In the genomic region with DNA sequence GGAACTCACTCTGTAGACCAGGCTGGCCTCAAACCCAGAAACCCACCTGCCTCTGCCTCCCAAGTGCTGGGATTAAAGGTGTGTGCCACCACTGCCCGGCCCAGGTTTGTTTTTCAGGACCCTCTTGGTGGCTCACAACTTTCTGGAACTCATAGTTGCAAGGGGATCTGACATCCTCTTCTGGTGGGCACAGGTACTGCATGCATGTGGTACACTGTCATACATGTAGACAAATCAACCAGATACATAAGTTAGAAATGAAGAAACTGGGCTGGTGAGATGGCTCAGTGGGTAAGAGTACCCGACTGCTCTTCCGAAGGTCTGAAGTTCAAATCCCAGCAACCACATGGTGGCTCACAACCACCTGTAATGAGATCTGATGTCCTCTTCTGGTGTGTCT, we compare ENCODE assay signal across 28 mouse cellular contexts. TPM values are rescaled to one million over a fixed set of nuclear protein-coding genes. Genes with fewer than 3 reads are reported as not detected.
DNase-seq lines count a peak whose midpoint lies in the region; ATAC-seq and TF ChIP-seq lines count a peak whose summit lies in the region.
"Not testable (repeated sequence)": the region's sequence is repeated elsewhere in the genome, so short reads cannot be mapped to it uniquely, and the experiment has no call there.
"Had no signal": no experiment of that assay in that cellular context is flagged by ENCODE, and none has a peak within 500 bp of the region (broad histone marks: within the 10 kb centered on the region; RNA-seq: fewer than 3 reads in every experiment).

No protein-coding gene starts in this region.

- H3K4me2 ChIP-seq in intestine, postnatal 0 days (replicated peaks; ENCODE audit: low read depth); liver, postnatal 0 days (ENCODE audit: low read depth, low read length): not testable (repeated sequence)

- not testable (repeated sequence) for ATAC-seq in intestine, postnatal 0 days; liver, postnatal 0 days

- not testable (repeated sequence) for H3K9me3 ChIP-seq in intestine, postnatal 0 days (ENCODE audit: control insufficient read depth); liver, postnatal 0 days (ENCODE audit: low read length)

- H3K4me3 ChIP-seq in cortical plate, adult 2 months (ENCODE audit: insufficient read depth, low read length); gastrocnemius, adult 2 months; intestine, postnatal 0 days (ENCODE audit: low read depth, low read length); liver, postnatal 0 days (ENCODE audit: low read depth, low read length): not testable (repeated sequence)

- H3K9ac ChIP-seq in intestine, postnatal 0 days (ENCODE audit: low read depth, low read length); liver, postnatal 0 days (replicated peaks): not testable (repeated sequence)

- not testable (repeated sequence) for H3K4me1 ChIP-seq in cortical plate, adult 2 months (ENCODE audit: control insufficient read depth, insufficient read depth, low read length); intestine, postnatal 0 days (replicated peaks; ENCODE audit: control insufficient read depth, insufficient read depth, low read length); liver, postnatal 0 days (ENCODE audit: insufficient read depth)

- not testable (repeated sequence) for H3K27me3 ChIP-seq in intestine, postnatal 0 days (replicated peaks; ENCODE audit: control insufficient read depth, insufficient read depth, low read length); liver, postnatal 0 days (ENCODE audit: insufficient read depth, low read length)

- not testable (repeated sequence) for TF ChIP-seq POLR2A in cortical plate, adult 2 months (IDR thresholded peaks at IDR 0.05; ENCODE audit: extremely low read depth, insufficient read depth, low read length)

- DNase-seq in B cell, adult 2 months = peak; percentile 20 to 24
- DNase-seq in NIH3T3 (ENCODE audit: low read depth) = peak; percentile 35
- DNase-seq in gastrocnemius, adult 2 months; liver, postnatal 0 days: not testable (repeated sequence)
- peak; percentile 42 for DNase-seq in naive thymus-derived CD4-positive, alpha-beta T cell, adult 2 months (ENCODE audit: low read depth)
- DNase-seq in thymus, postnatal 14 days = peak; percentile 56

- H3K36me3 ChIP-seq in intestine, postnatal 0 days (ENCODE audit: control insufficient read depth, insufficient read depth); liver, postnatal 0 days (replicated peaks; ENCODE audit: insufficient read depth, low read length): not testable (repeated sequence)

- intact Hi-C loops in gastrocnemius, adult 2 months (cut with DNase I) = not testable (repeated sequence)

- TF ChIP-seq CTCF in cortical plate, adult 2 months (IDR thresholded peaks at IDR 0.05; ENCODE audit: extremely low read depth, insufficient read depth, low read length) = 0 out of 2 replicates have a peak, but pooled peaks have one; percentile 5
- TF ChIP-seq CTCF in gastrocnemius, adult 2 months (IDR thresholded peaks at IDR 0.05) = peak; percentile 21; the same call in 1 of the 2 replicates
- peak; percentile 64 for TF ChIP-seq CTCF in intestine, postnatal 0 days (IDR thresholded peaks at IDR 0.05; ENCODE audit: low read depth)
- TF ChIP-seq CTCF in liver, postnatal 0 days (IDR thresholded peaks at IDR 0.05; ENCODE audit: low read depth) = peak; percentile 61

- H3K27ac ChIP-seq in cortical plate, adult 2 months (ENCODE audit: insufficient read depth, low read length); gastrocnemius, adult 2 months; intestine, postnatal 0 days (ENCODE audit: low read depth, low read length); liver, postnatal 0 days (ENCODE audit: low read depth): not testable (repeated sequence)

- 74% methylated on average over 3 of the region's 3 CpGs for WGBS in intestine, postnatal 0 days
- 66% methylated on average over 3 of the region's 3 CpGs for WGBS in liver, postnatal 0 days (ENCODE audit: insufficient replicate concordance)

- not testable (repeated sequence) for TF ChIP-seq EP300 in liver, postnatal 0 days (IDR thresholded peaks at IDR 0.05; ENCODE audit: low read depth)

RNA-seq across cellular contexts. Expression of gene Ramp3, which starts 5.3 kb away (rescaled TPM):
- polyA plus RNA-seq in cortical plate, adult 2 months (2012; rRNA removed) = 36.6 and 40.6 TPM in 2 replicates
- total RNA-seq in gastrocnemius, adult 2 months (2021) = 1 to 10 TPM in 1 of 2 experiments, under 1 TPM in 1; 0.46 to 1.2 TPM
- 2.8 and 2.9 TPM in 2 replicates for polyA plus RNA-seq in intestine, postnatal 0 days (2015; fragmentation: Nextera tagmentation; extraction: Ambion mirVana)
- polyA plus RNA-seq in liver, postnatal 0 days (2015; fragmentation: Nextera tagmentation; extraction: Ambion mirVana) = 0.20 and 0.28 TPM in 2 replicates
- total RNA-seq: hematopoietic stem cell, adult 5-6 weeks; neutrophil, adult 5-6 weeks had no signal
- polyA plus RNA-seq: liver, embryonic 13.5 days had no signal

RNA-seq across cellular contexts. Expression of gene Wap, which starts 14.5 kb away (rescaled TPM):
- polyA plus RNA-seq in cortical plate, adult 2 months (2012; rRNA removed) = not detected in 2 replicates
- not detected for total RNA-seq in gastrocnemius, adult 2 months (2021)
- polyA plus RNA-seq in intestine, postnatal 0 days (2015; fragmentation: Nextera tagmentation; extraction: Ambion mirVana) = 1.3 and 4.3 TPM in 2 replicates
- not detected in 2 replicates for polyA plus RNA-seq in liver, postnatal 0 days (2015; fragmentation: Nextera tagmentation; extraction: Ambion mirVana)
- total RNA-seq: adrenal gland, postnatal 14 days; ES-E14; gastrocnemius, adult 18-20 months; gastrocnemius, postnatal 4 days; hematopoietic stem cell, adult 5-6 weeks; left cerebral cortex, postnatal 25 days; neutrophil, adult 5-6 weeks had no signal
- polyA plus RNA-seq: C2C12; embryonic facial prominence, embryonic 12.5 days; forebrain, embryonic 12.5 days; heart, embryonic 10.5 days; heart, embryonic 16.5 days; hindbrain, embryonic 15.5 days; intestine, embryonic 16.5 days; kidney, embryonic 14.5 days; limb, embryonic 14.5 days; liver, embryonic 13.5 days; lung, embryonic 16.5 days; midbrain, embryonic 11.5 days; stomach, embryonic 16.5 days had no signal

RNA-seq across cellular contexts. Expression of gene Tbrg4, which starts 27.1 kb away (rescaled TPM):
- polyA plus RNA-seq in cortical plate, adult 2 months (2012; rRNA removed) = 57.5 and 60.2 TPM in 2 replicates
- total RNA-seq in gastrocnemius, adult 2 months (2021) = 10 to 100 TPM; 57.3 to 79.3 TPM
- polyA plus RNA-seq in intestine, postnatal 0 days (2015; fragmentation: Nextera tagmentation; extraction: Ambion mirVana) = 30.8 and 32.6 TPM in 2 replicates
- polyA plus RNA-seq in liver, postnatal 0 days (2015; fragmentation: Nextera tagmentation; extraction: Ambion mirVana) = 19.6 and 23.5 TPM in 2 replicates

RNA-seq across cellular contexts. Expression of gene Nacad, which starts 47.1 kb away (rescaled TPM):
- polyA plus RNA-seq in cortical plate, adult 2 months (2012; rRNA removed) = 52.3 and 54.1 TPM in 2 replicates
- under 1 TPM; 0.28 to 0.38 TPM for total RNA-seq in gastrocnemius, adult 2 months (2021)
- 4.0 and 4.8 TPM in 2 replicates for polyA plus RNA-seq in intestine, postnatal 0 days (2015; fragmentation: Nextera tagmentation; extraction: Ambion mirVana)
- polyA plus RNA-seq in liver, postnatal 0 days (2015; fragmentation: Nextera tagmentation; extraction: Ambion mirVana) = 1.5 and 1.6 TPM in 2 replicates

Comparison
In these comparisons a context has a peak if more than half of its experiments do, and no peak if none do; other contexts are left out.
1. CTCF ChIP-seq: peak in every context shown above with its lines; median percentile 64 in intestine, postnatal 0 days; 61 in liver, postnatal 0 days; 21 in gastrocnemius, adult 2 months; 5 in cortical plate, adult 2 months.